Mouse (Mus musculus) gastrocnemius, postnatal 14 days (tissue): ENCODE measurements around the gene Camk2g. TPM values are rescaled to one million over a fixed set of nuclear protein-coding genes. Genes with fewer than 3 reads are reported as not detected.

Experiments used
- DNase-seq: peaks from one replicate; pipeline ENCODE4 v3.0.0; 2021; ENCODE audit warnings: mixed read lengths
- intact Hi-C: fragments of 180-260 bp; cut with DNase I; formaldehyde crosslinking; loops from one replicate; pipeline ENCODE4 v1.15.1; 2025; ENCODE audit warnings: low total_unique reads
- microRNA-seq, 2 experiments: library from miRNA; unstranded; fragments of <30 nt; microRNA quantifications; one replicate each; pipeline ENCODE4 v1.2.0; 2021
- total RNA-seq, 2 experiments: library from RNA; stranded (reverse); gene quantifications; 2 replicates each; pipeline ENCODE4 v1.2.3; 2021

Camk2g gene
- total RNA-seq, 2 experiments from 2014 or later: 114 to 117 TPM

GRCm38 (mm10) chr14:20694185-20694883 lies 99.6 kb downstream of the Camk2g start:
- intact Hi-C loops: no loop called here
- no peak for DNase-seq

GRCm38 (mm10) chr14:20693589-20694101 lies 100.2 kb downstream of the Camk2g start:
- no peak for DNase-seq
- intact Hi-C loops: no loop called here

- intact Hi-C loops: no loop called here
- DNase-seq: no peak
These were observed 102.1 kb downstream of the Camk2g start for GRCm38 (mm10) chr14:20691772-20692171.

GRCm38 (mm10) chr14:20689009-20689408 lies 104.9 kb downstream of the Camk2g start:
- no peak for DNase-seq
- intact Hi-C loops: no loop called here

- intact Hi-C loops: no loop called here
- DNase-seq: no peak
These were observed 107.3 kb downstream of the Camk2g start for GRCm38 (mm10) chr14:20686576-20686975.

Small RNA genes lying within 50 kb of the gene (microRNA-seq; reads per million reads assigned to microRNA genes)
- gene Mir6946: 0 to 1.3 reads per million in 2 experiments

Other genes with a start within 250 kb of the Camk2g start
- 100 to 1,000 TPM; 101 to 107 TPM for gene Ppp3cb, start 247.5 kb downstream of the Camk2g start, total RNA-seq
- 10 to 100 TPM in 1 of 2 experiments, 1 to 10 TPM in 1; 4.4 to 11.2 TPM for gene Usp54, start 153.0 kb downstream of the Camk2g start, total RNA-seq
- 1,000 to 10,000 TPM; 1,986 to 2,341 TPM for gene Myoz1, start 137.5 kb downstream of the Camk2g start, total RNA-seq
- 100 to 1,000 TPM; 197 to 244 TPM for gene Synpo2l, start 125.7 kb downstream of the Camk2g start, total RNA-seq
- 10 to 100 TPM; 56.7 to 60.1 TPM for gene Sec24c, start 119.8 kb downstream of the Camk2g start, total RNA-seq
- gene Fut11, start 99.1 kb downstream of the Camk2g start, total RNA-seq: 1 to 10 TPM; 6.6 to 7.0 TPM
- gene Chchd1, start 91.1 kb downstream of the Camk2g start, total RNA-seq: 100 to 1,000 TPM in 1 of 2 experiments, 10 to 100 TPM in 1; 98.5 to 106 TPM
- 10 to 100 TPM; 31.7 to 38.8 TPM for gene Zswim8, start 86.5 kb downstream of the Camk2g start, total RNA-seq
- 1 to 10 TPM; 7.8 to 8.7 TPM for gene Ndst2, start 59.5 kb downstream of the Camk2g start, total RNA-seq
- gene Plau, start 42.6 kb upstream of the Camk2g start, total RNA-seq: 10 to 100 TPM; 29.4 to 31.5 TPM
- 100 to 1,000 TPM in 1 of 2 experiments, 10 to 100 TPM in 1; 95.8 to 119 TPM for gene Vcl, start 135.3 kb upstream of the Camk2g start, total RNA-seq